Mouse (Mus musculus) embryonic facial prominence, embryonic 14.5 days (tissue): ENCODE data around the gene Plcl1. TPM values are rescaled to one million over a fixed set of nuclear protein-coding genes. Genes with fewer than 3 reads are reported as not detected.

Experiments
- ATAC-seq: fragments of 200-750 bp; cut with Nextera tagmentation; 2 replicates; pipeline ENCODE4 v1.8.0; 2017; ENCODE audit warnings: low read depth, moderate number of reproducible peaks, moderate TSS enrichment
- DNase-seq: peaks from one replicate; pipeline ENCODE4 v3.0.0-alpha.2; 2015; ENCODE audit warnings: low spot score
- H3K27ac ChIP-seq: fragments of 300-500 bp; sonication (generic); replicated peaks from 2 replicates; pipeline ENCODE4 v1.5.1; 2014; ENCODE audit warnings: low read depth, mild to moderate bottlenecking, low read length, moderate library complexity
- H3K27me3 ChIP-seq: fragments of 300-500 bp; sonication (generic); replicated peaks from 2 replicates; pipeline ENCODE4 v1.6.1; 2014; ENCODE audit warnings: low read length; ENCODE audit not compliant: control insufficient read depth, insufficient read depth
- H3K36me3 ChIP-seq: fragments of 300-500 bp; sonication (generic); 2 replicates; pipeline ENCODE4 v1.6.1; 2014; ENCODE audit warnings: low read length, mixed read lengths; ENCODE audit not compliant: control insufficient read depth, insufficient read depth
- H3K4me1 ChIP-seq: fragments of 300-500 bp; sonication (generic); 2 replicates; pipeline ENCODE4 v1.6.1; 2014; ENCODE audit warnings: antibody characterized with exemption, low read length; ENCODE audit not compliant: control insufficient read depth, insufficient read depth
- H3K4me2 ChIP-seq: fragments of 300-500 bp; sonication (generic); 2 replicates; pipeline ENCODE4 v1.6.1; 2014; ENCODE audit warnings: low read depth, mild to moderate bottlenecking, low read length, moderate library complexity, mixed read lengths
- H3K4me3 ChIP-seq: fragments of 300-500 bp; sonication (generic); 2 replicates; pipeline ENCODE4 v1.5.1; 2014; ENCODE audit warnings: low read depth, mild to moderate bottlenecking, low read length
- H3K9ac ChIP-seq: fragments of 300-500 bp; sonication (generic); 2 replicates; pipeline ENCODE4 v1.6.1; 2014; ENCODE audit warnings: low read depth, mild to moderate bottlenecking, low read length, moderate library complexity, mixed read lengths
- H3K9me3 ChIP-seq: fragments of 300-500 bp; sonication (generic); 2 replicates; pipeline ENCODE4 v1.6.1; 2016; ENCODE audit warnings: low read length; ENCODE audit not compliant: control insufficient read depth
- WGBS: fragments of 180-500 bp; shearing (Covaris S2); extraction: QIAGEN DNeasy Blood & Tissue Kit; methylation state at CpG from one replicate; pipeline ENCODE4 v1.1.7; 2014; 5-methylcytosine and 5-hydroxymethylcytosine counted together
- polyA plus RNA-seq: library from polyadenylated mRNA; unstranded; fragments of >200 nt; fragmentation: Nextera tagmentation; extraction: Ambion mirVana; gene quantifications from 2 replicates; pipeline ENCODE4 v1.2.1, GENCODE M21; 2014

Plcl1 gene
- polyA plus RNA-seq, 1 experiment from 2014 or later, result 2.4 TPM

DNA sequence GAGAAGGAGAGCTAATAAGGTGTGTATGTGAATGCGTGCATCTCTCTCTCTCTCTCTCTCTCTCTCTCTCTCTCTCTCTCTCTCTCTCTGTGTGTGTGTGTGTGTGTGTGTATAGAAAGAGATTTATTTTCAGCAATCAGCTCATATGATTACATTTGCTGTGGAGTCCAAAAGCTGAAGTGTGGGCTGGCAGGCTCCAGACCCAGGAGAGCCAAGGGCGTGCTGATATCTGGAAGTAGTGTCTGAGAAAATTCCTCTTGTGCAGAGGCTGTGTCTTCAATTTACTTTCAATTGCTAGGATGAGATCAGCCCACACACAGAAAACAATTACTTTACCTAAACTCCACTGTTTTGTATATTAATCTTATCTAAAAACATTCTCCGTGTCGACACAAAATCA is 179.7 kb downstream of the Plcl1 start:
- 75% methylated on average over 4 of the region's 4 CpGs for whole genome bisulfite sequencing

DNA sequence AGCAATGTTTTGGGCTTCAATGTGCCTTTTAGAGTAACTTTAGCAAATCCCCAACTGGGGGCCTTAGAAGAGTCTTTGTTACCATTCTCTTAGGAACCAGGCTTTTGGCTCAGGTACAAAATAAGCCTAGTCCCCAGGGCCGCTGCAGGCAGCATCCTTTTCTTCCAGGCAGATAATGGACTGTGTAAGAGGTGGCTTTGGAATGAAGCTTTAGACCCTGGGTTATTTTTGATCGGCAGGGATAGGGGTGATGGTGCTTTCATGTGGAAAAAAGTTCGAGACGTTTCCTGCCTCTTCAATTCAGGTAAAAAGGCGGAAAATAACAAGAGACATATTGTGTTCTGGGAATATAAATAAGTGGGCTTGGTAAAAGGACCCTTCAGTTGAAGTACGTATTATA is 182.4 kb downstream of the Plcl1 start:
- DNase-seq (no peak), ATAC-seq (no peak)
- H3K36me3 ChIP-seq, result no peaks in the 10 kb centered on the region
- H3K27me3 ChIP-seq, result no peaks in the 10 kb centered on the region
- H3K4me3 ChIP-seq, result no peak overlapping the region
- H3K4me2 ChIP-seq, result no peak overlapping the region
- no peaks in the 10 kb centered on the region for H3K9me3 ChIP-seq
- WGBS, result 56% methylated on average over 6 of the region's 6 CpGs
- no peak overlapping the region for H3K27ac ChIP-seq
- 0 out of 2 replicates have a peak, but pooled peaks cover 5% of the 10 kb centered on the region for H3K4me1 ChIP-seq
- H3K9ac ChIP-seq, result no peak overlapping the region

More for the DNA sequence above, 179.7 kb downstream of the Plcl1 start:
- Histone ChIP-seq H3K27me3 (no peaks in the 10 kb centered on the region), H3K4me3 (no peak overlapping the region), H3K27ac (no peak overlapping the region), H3K9ac (no peak overlapping the region), H3K9me3 (no peaks in the 10 kb centered on the region), H3K4me1 (0 out of 2 replicates have a peak, but pooled peaks cover 5% of the 10 kb centered on the region), H3K36me3 (no peaks in the 10 kb centered on the region), H3K4me2 (no peak overlapping the region)
- DNase-seq, result peak; percentile 74
- peak; percentile 37; the same call in 1 of the 2 replicates for ATAC-seq

DNA sequence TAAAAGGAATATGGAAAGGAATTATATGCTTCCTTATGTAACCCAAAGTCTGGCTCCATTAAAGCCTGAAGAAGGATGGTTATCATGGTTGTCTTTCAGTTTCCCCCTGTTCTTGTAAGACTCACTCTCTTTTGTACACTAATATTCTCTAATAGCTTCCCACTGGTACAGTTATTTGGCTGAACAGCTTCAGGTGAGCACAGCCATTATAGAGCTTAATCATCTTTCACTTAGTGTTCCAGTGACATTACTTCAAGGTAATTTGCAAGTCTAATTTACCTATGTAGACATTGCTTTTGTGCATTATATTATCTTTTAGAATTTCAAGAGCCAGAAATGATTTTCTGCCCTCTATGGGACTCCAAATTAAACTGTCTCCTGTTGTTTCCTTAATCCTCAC is 184.3 kb downstream of the Plcl1 start:
- no peaks in the 10 kb centered on the region for H3K36me3 ChIP-seq
- ATAC-seq (no peak), DNase-seq (no peak)
- no peak overlapping the region for H3K27ac ChIP-seq
- no peak overlapping the region for H3K4me3 ChIP-seq
- H3K9ac ChIP-seq, result no peak overlapping the region
- no peak overlapping the region for H3K4me2 ChIP-seq
- no peaks in the 10 kb centered on the region for H3K27me3 ChIP-seq
- H3K9me3 ChIP-seq, result no peaks in the 10 kb centered on the region
- H3K4me1 ChIP-seq, result 0 out of 2 replicates have a peak, but pooled peaks cover 5% of the 10 kb centered on the region

DNA sequence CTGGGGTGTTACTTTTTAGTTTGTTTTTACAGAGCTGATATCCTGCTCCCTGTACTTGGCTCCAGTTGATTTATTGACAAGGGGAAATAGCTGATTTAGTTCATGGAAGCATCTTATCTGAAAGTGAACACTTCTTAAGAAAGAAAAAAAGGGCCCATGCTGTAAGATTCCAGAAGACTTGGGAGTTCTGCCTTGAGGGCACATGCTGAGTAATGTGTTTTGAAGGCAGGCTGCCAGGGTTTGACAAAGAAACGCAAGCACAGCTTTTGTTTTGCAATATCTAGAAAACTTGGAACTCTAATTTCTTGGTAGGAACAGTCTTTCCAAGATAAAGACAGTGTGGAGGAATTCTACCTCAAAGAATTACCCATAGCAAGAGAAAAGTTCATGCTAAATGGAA is 194.8 kb downstream of the Plcl1 start:
- no peak overlapping the region for H3K27ac ChIP-seq
- DNase-seq (peak; percentile 56), ATAC-seq (no peak)
- H3K4me1 ChIP-seq, result no peaks in the 10 kb centered on the region
- no peaks in the 10 kb centered on the region for H3K27me3 ChIP-seq
- H3K36me3 ChIP-seq, result no peaks in the 10 kb centered on the region
- no peak overlapping the region for H3K9ac ChIP-seq
- no peaks in the 10 kb centered on the region for H3K9me3 ChIP-seq
- H3K4me2 ChIP-seq, result no peak overlapping the region
- no peak overlapping the region for H3K4me3 ChIP-seq
- 49% methylated on average over 1 of the region's 1 CpGs for WGBS

DNA sequence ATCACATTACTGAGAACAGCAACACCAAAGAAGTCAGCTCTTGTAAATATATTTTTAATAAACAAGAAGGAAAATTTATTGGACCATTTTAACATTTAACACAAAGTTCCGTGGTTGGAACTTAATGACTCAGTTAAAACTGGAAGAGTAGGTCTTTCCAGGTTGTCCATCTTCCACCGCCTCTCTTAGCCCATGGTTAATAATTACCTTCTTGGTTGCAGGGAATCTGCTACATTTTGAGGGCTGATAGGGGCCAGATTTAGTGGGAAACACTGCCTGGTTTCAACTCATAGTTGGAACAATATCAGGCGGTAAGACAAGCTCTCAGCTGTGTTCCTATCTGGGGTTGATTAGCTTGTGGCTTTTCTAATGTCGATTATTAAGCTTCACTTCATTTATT is 198.9 kb downstream of the Plcl1 start:
- no peak for ATAC-seq
- H3K27me3 ChIP-seq, result no peaks in the 10 kb centered on the region
- H3K4me2 ChIP-seq, result no peak overlapping the region
- H3K9ac ChIP-seq, result no peak overlapping the region
- DNase-seq, result no peak
- H3K27ac ChIP-seq, result no peak overlapping the region
- no peaks in the 10 kb centered on the region for H3K9me3 ChIP-seq
- 87% methylated on average over 4 of the region's 4 CpGs for WGBS
- H3K36me3 ChIP-seq, result no peaks in the 10 kb centered on the region
- no peaks in the 10 kb centered on the region for H3K4me1 ChIP-seq
- H3K4me3 ChIP-seq, result no peak overlapping the region

DNA sequence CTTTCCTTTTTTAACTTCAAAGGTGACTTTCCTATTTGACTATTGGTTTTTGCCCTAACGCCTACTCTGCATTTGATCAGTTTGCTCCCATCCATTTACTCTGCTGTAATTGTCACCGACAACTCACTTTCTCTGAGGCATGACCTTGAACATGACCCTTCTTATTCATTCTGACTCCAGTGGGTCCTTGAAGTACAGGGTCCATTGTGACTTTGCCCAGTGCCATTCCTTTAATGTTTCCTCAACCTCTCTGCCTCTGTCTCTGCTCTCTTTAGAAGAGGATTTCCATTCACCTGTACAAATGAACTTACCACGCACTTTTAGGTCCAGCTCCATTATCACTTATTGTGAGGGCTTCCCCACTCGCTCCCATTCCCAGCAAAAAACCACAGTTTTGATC is 199.7 kb downstream of the Plcl1 start:
- no peaks in the 10 kb centered on the region for H3K36me3 ChIP-seq
- H3K27ac ChIP-seq, result no peak overlapping the region
- no peaks in the 10 kb centered on the region for H3K4me1 ChIP-seq
- no peak for DNase-seq
- no peak for ATAC-seq
- H3K4me2 ChIP-seq, result no peak overlapping the region
- WGBS, result 75% methylated on average over 4 of the region's 4 CpGs
- no peak overlapping the region for H3K9ac ChIP-seq
- H3K27me3 ChIP-seq, result no peaks in the 10 kb centered on the region
- H3K4me3 ChIP-seq, result no peak overlapping the region
- H3K9me3 ChIP-seq, result no peaks in the 10 kb centered on the region

DNA sequence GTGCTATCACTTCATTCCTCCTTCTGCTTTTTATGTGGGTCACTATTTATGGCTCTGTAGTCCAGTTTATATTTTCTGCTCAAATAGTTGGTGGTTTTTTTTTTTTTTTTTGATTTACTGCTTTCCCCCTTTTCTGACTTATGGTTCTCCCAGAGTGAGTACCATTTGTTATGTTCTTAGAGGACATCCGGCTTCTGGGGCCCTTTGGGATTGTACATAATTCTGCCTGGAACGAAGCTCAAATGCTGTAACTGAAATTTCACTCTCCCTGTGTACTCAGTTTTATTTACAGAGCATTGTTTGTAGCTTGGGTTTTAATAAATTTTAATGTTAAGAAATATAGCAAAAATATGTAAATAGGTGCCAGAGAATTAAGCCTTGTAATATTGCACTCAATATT is 200.2 kb downstream of the Plcl1 start:
- H3K9me3 ChIP-seq, result no peaks in the 10 kb centered on the region
- ATAC-seq (no peak), DNase-seq (no peak)
- no peaks in the 10 kb centered on the region for H3K27me3 ChIP-seq
- no peak overlapping the region for H3K9ac ChIP-seq
- no peak overlapping the region for H3K4me3 ChIP-seq
- no peaks in the 10 kb centered on the region for H3K4me1 ChIP-seq
- 67% methylated on average over 2 of the region's 2 CpGs for WGBS
- H3K27ac ChIP-seq, result no peak overlapping the region
- H3K36me3 ChIP-seq, result no peaks in the 10 kb centered on the region
- H3K4me2 ChIP-seq, result no peak overlapping the region

DNA sequence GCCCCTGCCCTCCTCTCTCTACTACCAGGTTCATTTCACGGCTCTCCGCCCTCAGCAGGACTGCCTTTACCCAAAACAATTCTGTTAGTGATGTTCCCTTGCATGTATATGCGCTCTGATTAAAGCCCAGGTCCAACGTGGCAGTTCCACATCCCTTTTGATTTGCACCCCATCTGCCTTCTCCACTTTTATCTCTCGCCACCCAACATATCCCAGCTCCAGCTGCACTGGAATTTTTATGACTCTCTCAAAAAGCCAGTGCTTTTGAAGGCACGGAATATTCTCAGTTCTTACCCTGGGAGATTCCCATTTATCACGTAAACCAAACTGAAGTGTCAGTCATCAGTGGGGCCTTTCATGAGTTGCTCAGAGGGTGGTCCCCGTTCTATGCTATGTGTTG is 200.7 kb downstream of the Plcl1 start:
- no peak overlapping the region for H3K9ac ChIP-seq
- DNase-seq (no peak), ATAC-seq (no peak)
- no peaks in the 10 kb centered on the region for H3K4me1 ChIP-seq
- no peaks in the 10 kb centered on the region for H3K9me3 ChIP-seq
- 67% methylated on average over 8 of the region's 8 CpGs for WGBS
- no peaks in the 10 kb centered on the region for H3K36me3 ChIP-seq
- H3K27me3 ChIP-seq, result no peaks in the 10 kb centered on the region
- H3K27ac ChIP-seq, result no peak overlapping the region
- H3K4me3 ChIP-seq, result no peak overlapping the region
- H3K4me2 ChIP-seq, result no peak overlapping the region

DNA sequence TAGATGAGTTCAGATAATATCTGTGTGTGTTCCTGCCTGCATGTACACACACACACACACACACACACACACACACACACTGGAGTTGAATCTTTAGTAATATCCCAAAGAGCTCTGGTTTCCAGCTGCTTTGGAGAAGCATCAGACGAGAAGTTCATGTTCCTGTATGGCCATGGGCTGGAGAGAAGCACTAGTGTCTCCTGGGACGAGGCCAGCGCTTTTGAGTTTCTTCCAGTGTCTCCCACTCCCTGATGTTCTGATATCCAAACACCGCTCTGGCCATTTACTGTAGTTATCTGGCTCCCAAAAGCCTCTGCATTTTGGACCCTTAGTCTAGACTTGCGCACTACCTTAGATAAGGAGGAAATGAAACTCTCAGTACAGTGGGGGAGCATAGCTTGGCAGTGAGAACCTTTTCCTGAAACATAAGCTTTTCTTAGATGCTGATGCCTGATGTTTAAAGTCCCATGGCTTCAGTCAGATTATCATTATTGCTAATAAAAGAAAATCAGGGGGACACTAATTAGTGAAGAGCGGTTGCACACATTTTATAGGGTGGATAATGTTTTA is 207.1 kb downstream of the Plcl1 start:
- DNase-seq (no peak), ATAC-seq (no peak)
- Histone ChIP-seq H3K4me2 (no peak overlapping the region), H3K4me1 (no peaks in the 10 kb centered on the region; the same call in 1 of the 2 replicates), H3K9me3 (no peaks in the 10 kb centered on the region), H3K4me3 (no peak overlapping the region), H3K27ac (no peak overlapping the region), H3K36me3 (no peaks in the 10 kb centered on the region), H3K9ac (no peak overlapping the region), H3K27me3 (no peaks in the 10 kb centered on the region)
- 80% methylated on average over 6 of the region's 6 CpGs for WGBS
